Mouse (Mus musculus): ENCODE measurements around the gene Qrich1. TPM values are rescaled to one million over a fixed set of nuclear protein-coding genes. Genes with fewer than 3 reads are reported as not detected.

The Qrich1 gene
- polyA plus RNA-seq, 1 experiment from 2014 or later = 170 TPM

- ATAC-seq (ENCODE audit: low FRiP score) = no peak
- Histone ChIP-seq H3K9ac (no peak overlapping the region), H3K36me3 (replicated peaks) (peaks cover 93% of the 10 kb centered on the region), H3K4me2 (no peak overlapping the region), H3K9me3 (no peaks in the 10 kb centered on the region), H3K27me3 (no peaks in the 10 kb centered on the region), H3K4me3 (replicated peaks) (no peak overlapping the region), H3K4me1 (no peaks in the 10 kb centered on the region), H3K27ac (no peak overlapping the region)
- 95% methylated on average over 7 of the region's 7 CpGs for WGBS
Observed at GRCm38 (mm10) chr9:108499231-108499630, 17.4 kb upstream of the Qrich1 start.

GRCm38 (mm10) chr9:108499943-108500342 lies 16.7 kb upstream of the Qrich1 start:
- Histone ChIP-seq H3K9me3 (no peaks in the 10 kb centered on the region), H3K36me3 (replicated peaks) (peaks cover 86% of the 10 kb centered on the region), H3K9ac (no peak overlapping the region), H3K4me1 (no peaks in the 10 kb centered on the region), H3K27ac (no peak overlapping the region), H3K27me3 (no peaks in the 10 kb centered on the region), H3K4me2 (no peak overlapping the region), H3K4me3 (replicated peaks) (no peak overlapping the region)
- no peak for ATAC-seq (ENCODE audit: low FRiP score)
- 95% methylated on average over 15 of the region's 15 CpGs for WGBS

GRCm38 (mm10) chr9:108506901-108507300 lies 9.7 kb upstream of the Qrich1 start:
- H3K27me3 ChIP-seq = no peaks in the 10 kb centered on the region
- no peak for ATAC-seq (ENCODE audit: low FRiP score)
- 0 out of 2 replicates have a peak overlapping the region, but pooled peaks have one; percentile 71 for H3K4me3 ChIP-seq (replicated peaks)
- 89% methylated on average over 7 of the region's 7 CpGs for WGBS
- H3K27ac ChIP-seq = 0 out of 2 replicates have a peak overlapping the region, but pooled peaks have one; percentile 71
- peaks cover 41% of the 10 kb centered on the region for H3K36me3 ChIP-seq (replicated peaks)
- H3K4me2 ChIP-seq = peak overlapping the region; percentile 87
- no peaks in the 10 kb centered on the region for H3K9me3 ChIP-seq
- peaks cover 17% of the 10 kb centered on the region for H3K4me1 ChIP-seq
- H3K9ac ChIP-seq = no peak overlapping the region

- H3K9me3 ChIP-seq = no peaks in the 10 kb centered on the region
- peak; percentile 97 for ATAC-seq (ENCODE audit: low FRiP score)
- WGBS = under 1% methylated on average over 37 of the region's 37 CpGs
- H3K4me3 ChIP-seq (replicated peaks) = peak within 1 kb of the TSS; percentile 71
- peak within 1 kb of the TSS; percentile 87 for H3K4me2 ChIP-seq
- peak within 1 kb of the TSS; percentile 75 for H3K27ac ChIP-seq
- H3K4me1 ChIP-seq = peaks cover 17% of the 10 kb centered on the region
- H3K27me3 ChIP-seq = no peaks in the 10 kb centered on the region
- peak within 1 kb of the TSS; percentile 72 for H3K9ac ChIP-seq
- H3K36me3 ChIP-seq (replicated peaks) = peaks cover 43% of the 10 kb centered on the region
Observed at GRCm38 (mm10) chr9:108507619-108508434, 8.8 kb upstream of the Qrich1 start, which contains the start of gene Qars. Qars (plus strand) TSS chr9:108507706.

- WGBS = 91% methylated on average over 7 of the region's 7 CpGs
- Histone ChIP-seq H3K36me3 (replicated peaks) (peaks cover 43% of the 10 kb centered on the region), H3K27ac (no peak overlapping the region)
Observed at GRCm38 (mm10) chr9:108508776-108509175, 7.8 kb upstream of the Qrich1 start.

GRCm38 (mm10) chr9:108517253-108517930 lies 786 bp downstream of the Qrich1 start:
- Histone ChIP-seq H3K9me3 (no peaks in the 10 kb centered on the region), H3K27me3 (no peaks in the 10 kb centered on the region), H3K27ac (peak overlapping the region; percentile 100), H3K4me3 (replicated peaks) (peak overlapping the region; percentile 81), H3K9ac (peak overlapping the region; percentile 96), H3K4me2 (peak overlapping the region; percentile 76), H3K4me1 (peaks cover 35% of the 10 kb centered on the region), H3K36me3 (replicated peaks) (peaks cover 39% of the 10 kb centered on the region)
- WGBS = under 1% methylated on average over 65 of the region's 95 CpGs
- ATAC-seq (ENCODE audit: low FRiP score) = peak; percentile 84

More at GRCm38 (mm10) chr9:108508776-108509175, 7.8 kb upstream of the Qrich1 start:
- no peak for ATAC-seq (ENCODE audit: low FRiP score)
- Histone ChIP-seq H3K4me2 (peak overlapping the region; percentile 87), H3K9ac (no peak overlapping the region), H3K4me1 (peaks cover 17% of the 10 kb centered on the region), H3K9me3 (no peaks in the 10 kb centered on the region), H3K27me3 (no peaks in the 10 kb centered on the region), H3K4me3 (replicated peaks) (peak overlapping the region; percentile 71)

GRCm38 (mm10) chr9:108517931-108518332 lies 1.3 kb downstream of the Qrich1 start:
- Histone ChIP-seq H3K9me3 (no peaks in the 10 kb centered on the region), H3K27me3 (no peaks in the 10 kb centered on the region), H3K4me3 (replicated peaks) (peak overlapping the region; percentile 81), H3K36me3 (replicated peaks) (peaks cover 34% of the 10 kb centered on the region), H3K27ac (peak overlapping the region; percentile 100), H3K4me1 (peaks cover 35% of the 10 kb centered on the region), H3K4me2 (peak overlapping the region; percentile 66), H3K9ac (peak overlapping the region; percentile 96)
- WGBS = under 1% methylated on average over 13 of the region's 13 CpGs
- ATAC-seq (ENCODE audit: low FRiP score) = 0 out of 2 replicates have a peak, but pooled peaks have one; percentile 15

- peak overlapping the region; percentile 6; the same call in 1 of the 2 replicates for H3K27ac ChIP-seq
- H3K36me3 ChIP-seq (replicated peaks) = peaks cover 8% of the 10 kb centered on the region
- no peak for ATAC-seq (ENCODE audit: low FRiP score)
- peaks cover 27% of the 10 kb centered on the region for H3K4me1 ChIP-seq
- 59% methylated on average over 2 of the region's 2 CpGs for WGBS
- H3K27me3 ChIP-seq = no peaks in the 10 kb centered on the region
- H3K4me2 ChIP-seq = no peak overlapping the region
- no peaks in the 10 kb centered on the region for H3K9me3 ChIP-seq
- H3K9ac ChIP-seq = no peak overlapping the region
- H3K4me3 ChIP-seq (replicated peaks) = no peak overlapping the region
Observed at GRCm38 (mm10) chr9:108521604-108522003, 5.0 kb downstream of the Qrich1 start.

GRCm38 (mm10) chr9:108523341-108523740 lies 6.7 kb downstream of the Qrich1 start:
- Histone ChIP-seq H3K36me3 (replicated peaks) (peaks cover 8% of the 10 kb centered on the region), H3K4me1 (peaks cover 27% of the 10 kb centered on the region), H3K27me3 (no peaks in the 10 kb centered on the region), H3K9me3 (no peaks in the 10 kb centered on the region), H3K9ac (no peak overlapping the region), H3K27ac (no peak overlapping the region), H3K4me3 (replicated peaks) (no peak overlapping the region), H3K4me2 (no peak overlapping the region)
- WGBS = 95% methylated on average over 4 of the region's 4 CpGs
- ATAC-seq (ENCODE audit: low FRiP score) = no peak

- Histone ChIP-seq H3K27ac (no peak overlapping the region), H3K4me1 (peaks cover 10% of the 10 kb centered on the region), H3K4me2 (no peak overlapping the region), H3K27me3 (no peaks in the 10 kb centered on the region), H3K9ac (no peak overlapping the region), H3K36me3 (replicated peaks) (peaks cover 24% of the 10 kb centered on the region), H3K9me3 (no peaks in the 10 kb centered on the region), H3K4me3 (replicated peaks) (no peak overlapping the region)
- 92% methylated on average over 3 of the region's 3 CpGs for WGBS
- no peak for ATAC-seq (ENCODE audit: low FRiP score)
Observed at GRCm38 (mm10) chr9:108525400-108525799, 8.8 kb downstream of the Qrich1 start.

- WGBS = 91% methylated on average over 1 of the region's 1 CpGs
- no peak for ATAC-seq (ENCODE audit: low FRiP score)
- no peak overlapping the region for H3K27ac ChIP-seq
- H3K4me3 ChIP-seq (replicated peaks) = no peak overlapping the region
- H3K36me3 ChIP-seq (replicated peaks) = peaks cover 69% of the 10 kb centered on the region
- H3K4me2 ChIP-seq = no peak overlapping the region
- no peaks in the 10 kb centered on the region for H3K4me1 ChIP-seq
- H3K9ac ChIP-seq = no peak overlapping the region
- H3K9me3 ChIP-seq = no peaks in the 10 kb centered on the region
- no peaks in the 10 kb centered on the region for H3K27me3 ChIP-seq
Observed at GRCm38 (mm10) chr9:108530954-108531353, 14.3 kb downstream of the Qrich1 start.

GRCm38 (mm10) chr9:108531496-108531895 lies 14.9 kb downstream of the Qrich1 start:
- H3K27ac ChIP-seq = no peak overlapping the region
- WGBS = 92% methylated on average over 1 of the region's 1 CpGs
- H3K4me2 ChIP-seq = no peak overlapping the region
- ATAC-seq (ENCODE audit: low FRiP score) = no peak
- H3K36me3 ChIP-seq (replicated peaks) = peaks cover 74% of the 10 kb centered on the region
- no peaks in the 10 kb centered on the region for H3K4me1 ChIP-seq
- H3K9me3 ChIP-seq = no peaks in the 10 kb centered on the region
- H3K9ac ChIP-seq = no peak overlapping the region
- no peak overlapping the region for H3K4me3 ChIP-seq (replicated peaks)
- H3K27me3 ChIP-seq = no peaks in the 10 kb centered on the region
